Mouse (Mus musculus) kidney, adult 11 months (tissue): ENCODE data around the gene Rdm1.
"Not testable (repeated sequence)": the region's sequence is repeated elsewhere in the genome, so short reads cannot be mapped to it uniquely, and the experiment has no call there.

Source experiments
- DNase-seq: peaks from one replicate; pipeline ENCODE4 v3.0.0; 2022

Gene Rdm1

GRCm38 (mm10) chr11:101626995-101627856 lies at the start of gene Rdm1:
Rdm1 (plus strand) TSS chr11:101627195.
- peak; percentile 85 for DNase-seq

DNA sequence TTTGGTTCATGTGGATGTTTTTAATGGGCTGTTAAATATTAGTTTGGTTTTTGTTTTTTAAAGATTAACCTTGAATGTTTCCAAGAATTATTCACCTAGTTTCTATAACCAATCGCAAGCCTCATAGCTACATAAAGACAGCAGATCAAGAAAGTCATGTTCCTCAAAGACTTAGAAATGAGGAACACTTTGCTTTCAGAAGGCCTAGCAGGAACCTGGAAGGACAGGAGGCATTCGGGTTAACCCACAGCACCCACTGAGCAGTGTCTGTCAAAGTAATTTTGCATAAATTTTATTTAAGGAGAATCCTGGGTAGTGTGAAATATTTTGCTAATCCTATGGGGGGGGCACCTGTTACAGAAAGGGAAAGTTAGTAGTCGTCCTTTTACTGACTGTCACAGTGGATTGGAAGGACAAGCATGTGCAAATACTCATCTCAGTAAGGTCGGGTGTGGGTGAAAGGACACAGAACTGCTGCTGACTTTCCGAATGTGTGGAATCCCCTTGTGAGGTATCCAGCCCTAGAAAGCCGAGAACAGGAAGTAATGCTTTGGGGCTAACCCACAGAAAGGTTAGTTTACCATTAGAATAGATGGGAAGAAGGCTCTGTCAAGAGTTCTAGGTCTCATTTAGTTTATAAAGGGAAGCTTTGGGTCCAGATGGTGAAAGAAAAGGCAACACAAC lies 45.8 kb upstream of the Rdm1 start:
- DNase-seq, result no peak

GRCm38 (mm10) chr11:101582054-101583035 lies 44.6 kb upstream of the Rdm1 start, which contains the start of gene Tmem106a:
Tmem106a (plus strand) TSS chr11:101582242.
- DNase-seq, result peak; percentile 79

- no peak for DNase-seq
These were observed 43.8 kb upstream of the Rdm1 start for GRCm38 (mm10) chr11:101583205-101583604.

DNA sequence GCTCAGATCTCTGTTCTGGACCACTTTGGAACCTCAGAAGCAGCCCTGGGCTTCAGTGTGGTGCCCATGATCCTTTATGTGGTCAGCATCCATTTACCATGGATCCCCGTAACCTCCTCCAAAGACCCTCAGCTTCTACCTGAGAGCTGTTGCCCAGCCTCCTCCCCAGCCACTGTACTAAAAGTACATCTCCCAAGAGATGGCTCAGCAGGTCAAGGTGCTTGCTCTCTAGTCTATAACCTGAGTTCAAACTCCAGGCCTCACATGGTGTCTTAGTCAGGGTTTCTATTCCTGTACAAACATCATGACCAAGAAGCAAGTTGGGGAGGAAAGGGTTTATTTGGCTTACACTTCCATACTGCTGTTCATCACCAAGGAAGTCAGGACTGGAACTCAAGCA lies 42.0 kb upstream of the Rdm1 start:
- peak; percentile 70 for DNase-seq

- DNase-seq, result no peak
These were observed 41.2 kb upstream of the Rdm1 start for GRCm38 (mm10) chr11:101585805-101586204.

DNA sequence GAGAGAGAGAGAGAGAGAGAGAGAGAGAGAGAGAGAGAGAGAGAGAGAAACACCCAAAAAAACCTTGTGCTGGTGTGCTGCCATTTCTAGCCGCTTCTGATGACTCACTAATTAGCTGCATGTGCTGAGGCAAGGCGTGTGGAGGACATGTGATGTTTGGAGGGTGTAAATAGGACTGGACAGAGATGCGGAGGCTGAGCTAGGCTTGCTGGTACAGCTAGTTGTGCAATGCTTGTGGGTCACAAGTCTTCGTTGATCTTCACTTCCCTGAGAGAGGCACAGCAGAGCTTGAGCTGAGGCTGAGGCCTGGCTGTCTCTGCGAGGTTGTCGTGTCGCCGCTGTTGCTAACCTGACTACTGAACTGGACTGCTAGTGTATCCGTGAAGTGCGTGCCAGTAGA lies 39.3 kb upstream of the Rdm1 start:
- peak; percentile 47 for DNase-seq

- peak; percentile 48 for DNase-seq
These were observed 38.1 kb upstream of the Rdm1 start for GRCm38 (mm10) chr11:101588868-101589267.

DNA sequence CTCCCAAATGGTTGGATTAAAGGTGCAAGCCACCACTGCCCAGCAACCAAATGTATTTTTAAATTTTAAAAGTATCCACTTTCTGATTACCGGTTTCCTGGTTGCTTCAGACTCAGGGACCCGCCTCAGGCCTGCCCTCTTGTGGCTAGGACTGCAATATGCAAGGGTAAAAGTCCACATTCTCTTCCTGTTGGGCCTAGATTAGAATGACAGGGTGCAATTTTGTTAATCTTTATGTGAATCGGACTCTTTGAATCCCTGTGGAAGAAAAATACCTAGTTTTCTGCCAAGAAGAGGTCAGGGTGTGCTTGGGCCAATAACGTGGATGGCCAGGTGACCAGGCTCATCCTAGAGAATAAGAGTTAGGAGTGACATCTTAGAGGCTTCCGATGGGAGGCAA lies 37.6 kb upstream of the Rdm1 start:
- DNase-seq, result peak; percentile 87

DNA sequence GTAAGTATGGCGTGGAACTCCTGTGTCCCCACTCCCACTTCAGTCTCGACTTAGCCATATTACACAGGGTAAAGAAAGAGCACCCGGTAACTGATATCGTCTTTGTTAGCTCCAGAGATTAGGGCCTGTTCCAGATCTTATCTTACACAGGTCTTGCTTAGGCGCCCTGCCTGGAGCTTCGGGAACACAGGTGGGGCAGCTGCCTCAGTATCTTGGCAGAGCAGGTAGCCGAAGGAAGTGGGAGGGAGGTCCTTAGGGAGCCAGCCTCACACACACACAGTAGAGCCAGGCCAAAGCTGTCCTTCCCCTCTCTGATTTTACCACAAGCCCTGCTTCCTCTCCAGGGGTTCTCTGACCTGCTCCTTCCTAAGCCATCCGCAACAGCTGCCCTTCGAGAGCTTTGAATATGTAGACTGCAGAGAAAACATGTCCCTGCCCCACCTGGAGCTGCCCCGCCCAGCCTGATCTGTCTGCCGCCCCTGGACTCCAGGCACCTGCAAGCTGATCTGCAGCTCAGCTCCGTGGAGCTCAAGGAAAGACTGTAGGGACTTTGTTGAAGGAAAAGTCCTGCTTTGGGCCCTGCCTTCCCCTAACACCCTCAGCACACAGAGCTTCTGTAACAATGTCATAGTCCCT lies 36.9 kb upstream of the Rdm1 start:
- no peak for DNase-seq

DNA sequence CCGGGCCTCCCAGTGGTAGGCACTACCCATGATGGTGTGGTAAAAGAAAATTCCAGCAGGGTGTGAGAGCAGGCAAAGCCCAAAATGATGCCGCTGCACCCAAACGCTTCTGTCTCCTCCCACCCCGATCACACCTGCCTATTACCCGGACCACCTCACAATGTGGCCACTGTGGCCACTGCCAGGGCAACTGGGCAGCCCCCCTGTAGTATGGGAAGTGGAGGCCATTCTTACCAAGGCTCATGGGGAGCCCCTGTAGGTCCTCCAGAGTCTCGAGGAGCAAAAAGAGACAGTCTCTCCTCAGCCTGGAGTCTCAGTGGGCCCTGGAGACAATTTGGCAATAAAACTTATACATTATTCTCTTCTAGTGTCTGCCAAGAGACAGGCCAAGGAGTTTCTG lies 27.8 kb upstream of the Rdm1 start, which contains the start of gene Gm11634:
Gene Gm11634, minus strand, starts transcription at position 101 of the 400 bp plus-strand sequence.
- DNase-seq, result no peak

GRCm38 (mm10) chr11:101602491-101602890 lies 24.5 kb upstream of the Rdm1 start:
- no peak for DNase-seq

DNA sequence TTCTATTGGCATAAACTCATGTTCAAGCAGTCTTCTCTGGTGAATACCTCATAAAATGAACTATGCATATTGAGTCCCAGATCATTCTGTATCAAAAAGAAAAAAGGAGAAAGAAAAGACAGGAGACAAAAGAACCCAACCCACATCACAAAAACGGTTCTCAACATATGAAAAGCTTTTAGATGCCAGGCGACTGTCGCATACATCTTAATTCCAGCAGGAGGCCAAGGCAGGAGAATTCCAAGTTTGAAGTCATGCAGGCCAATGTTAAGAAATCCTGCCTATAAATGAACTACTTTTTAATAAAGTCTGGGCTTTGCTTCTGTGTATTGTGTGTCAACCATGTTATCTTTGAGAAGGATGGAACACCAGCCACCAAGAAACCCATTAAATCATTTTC lies 22.9 kb upstream of the Rdm1 start:
- no peak for DNase-seq

DNA sequence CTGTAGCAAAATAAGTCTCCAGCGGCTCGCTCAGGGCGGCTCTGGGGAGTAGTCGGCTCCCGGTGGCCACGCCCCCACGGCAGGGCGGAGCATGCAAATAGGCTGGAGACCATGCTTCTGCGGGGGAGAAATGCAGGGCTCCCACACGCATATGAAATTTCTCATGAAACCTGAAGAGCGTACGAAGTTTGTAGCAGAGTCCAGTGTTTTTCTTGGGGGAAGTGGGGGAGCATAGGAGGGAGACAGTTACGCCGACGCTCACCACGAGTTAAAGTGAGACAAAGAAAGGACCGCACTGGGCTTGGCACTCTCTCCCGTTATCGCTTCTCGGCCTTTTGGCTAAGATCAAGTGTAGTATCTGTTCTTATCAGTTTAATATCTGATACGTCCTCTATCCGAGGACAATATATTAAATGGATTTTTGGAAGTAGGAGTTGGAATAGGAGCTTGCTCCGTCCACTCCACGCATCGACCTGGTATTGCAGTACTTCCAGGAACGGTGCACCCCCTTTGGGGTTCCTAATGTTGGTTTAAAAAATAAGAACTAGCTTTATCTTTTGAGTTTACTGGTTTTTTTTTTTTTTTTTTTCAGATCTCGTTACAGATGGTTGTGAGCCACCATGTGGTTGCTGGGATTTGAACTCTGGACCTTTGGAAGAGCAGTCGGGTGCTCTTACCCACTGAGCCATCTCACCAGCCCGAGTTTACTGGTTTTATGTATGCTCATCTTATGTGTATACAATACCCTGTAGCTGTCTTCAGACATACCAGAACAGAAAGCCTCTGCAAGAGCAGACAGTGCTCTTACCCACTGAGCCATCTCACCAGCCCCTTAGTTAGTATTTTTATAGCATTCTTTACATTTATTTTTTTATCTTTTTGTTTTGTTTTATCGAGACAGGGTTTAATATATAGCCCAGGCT lies 22.2 kb upstream of the Rdm1 start:
- DNase-seq, result peak; percentile 71

DNA sequence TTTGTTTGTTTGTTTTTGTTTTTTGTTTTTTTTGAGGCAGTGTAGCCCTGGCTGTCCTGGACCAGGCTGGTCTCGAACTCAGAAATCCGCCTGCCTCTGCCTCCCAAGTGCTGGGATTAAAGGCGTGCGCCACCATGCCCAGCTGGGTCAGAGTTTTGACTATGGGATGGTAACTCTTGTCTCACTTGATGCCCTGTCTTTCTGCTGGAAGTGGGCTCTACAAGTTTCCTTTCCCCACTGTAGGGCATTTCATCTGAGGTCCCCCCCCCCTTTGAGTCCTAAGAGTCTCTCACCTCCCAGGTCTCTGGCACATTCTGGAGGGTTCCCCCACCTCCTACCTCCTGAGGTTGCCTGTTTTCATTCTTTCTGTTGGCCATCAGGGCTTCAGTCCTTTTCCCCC lies 19.9 kb upstream of the Rdm1 start:
- not testable (repeated sequence) for DNase-seq

DNA sequence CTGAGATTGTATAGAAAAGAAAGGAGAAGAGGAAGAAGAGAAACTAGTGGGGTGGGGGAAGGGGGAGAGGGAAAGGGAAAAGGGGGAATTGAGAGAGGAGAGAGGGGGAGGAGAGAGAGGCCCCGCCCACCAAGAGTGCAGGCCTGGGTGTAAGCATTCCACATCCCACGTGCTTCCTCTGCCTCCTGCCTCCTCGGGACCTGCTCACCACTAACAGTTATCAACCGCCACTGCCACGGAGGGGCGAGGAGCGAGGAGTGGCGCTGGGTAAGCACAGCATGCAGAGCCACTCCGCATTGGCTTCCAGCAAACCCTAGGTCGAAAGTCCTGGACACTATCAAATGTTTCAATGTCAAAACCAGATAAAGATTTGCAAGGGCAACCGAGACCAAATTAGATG lies 16.6 kb upstream of the Rdm1 start:
- DNase-seq, result no peak

GRCm38 (mm10) chr11:101613596-101613995 lies 13.4 kb upstream of the Rdm1 start:
- no peak for DNase-seq

DNA sequence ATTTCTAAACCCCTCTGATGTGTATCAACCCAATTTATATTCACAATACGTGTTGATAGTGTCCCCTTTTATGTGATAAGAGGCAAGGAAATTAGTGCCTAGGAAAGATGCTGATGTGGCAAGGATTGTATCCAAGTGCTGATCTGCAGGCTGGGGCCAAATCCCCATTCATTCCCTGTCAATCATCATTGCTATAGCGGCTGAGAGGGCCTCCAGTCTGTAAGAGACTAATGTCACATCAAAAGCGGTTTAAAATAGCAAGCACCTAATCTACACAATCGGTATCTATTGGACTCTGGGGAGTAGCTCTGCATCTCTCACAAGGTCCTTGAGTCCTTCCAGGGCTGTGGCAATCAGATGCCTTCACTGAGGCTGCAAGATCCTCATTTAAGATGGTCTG lies 12.9 kb upstream of the Rdm1 start:
- DNase-seq, result no peak

- DNase-seq, result no peak
These were observed 11.6 kb upstream of the Rdm1 start for GRCm38 (mm10) chr11:101615380-101615779.

GRCm38 (mm10) chr11:101616104-101616503 lies 10.9 kb upstream of the Rdm1 start:
- no peak for DNase-seq
